Mouse (Mus musculus) lung, postnatal 0 days (tissue): Measurements from ENCODE around the gene Ankrd33. TPM values are rescaled to one million over a fixed set of nuclear protein-coding genes. Genes with fewer than 3 reads are reported as not detected.

Experiments
- ATAC-seq: fragments of 200-750 bp; cut with Nextera tagmentation; 2 replicates; pipeline ENCODE4 v1.8.0; 2017; ENCODE audit warnings: moderate library complexity
- DNase-seq: peaks from one replicate; pipeline ENCODE4 v3.0.0-alpha.2; 2016; ENCODE audit warnings: low spot score
- H3K27ac ChIP-seq: fragments of 300-500 bp; sonication (generic); 2 replicates; pipeline ENCODE4 v1.5.1; 2014; ENCODE audit warnings: antibody characterized with exemption, mild to moderate bottlenecking, low read length, mixed read lengths
- H3K27me3 ChIP-seq: fragments of 300-500 bp; sonication (generic); replicated peaks from 2 replicates; pipeline ENCODE4 v1.6.1; 2014; ENCODE audit warnings: low read length, mixed read lengths; ENCODE audit not compliant: insufficient read depth
- H3K36me3 ChIP-seq: fragments of 300-500 bp; sonication (generic); 2 replicates; pipeline ENCODE4 v1.6.1; 2014; ENCODE audit warnings: low read length, mixed read lengths; ENCODE audit not compliant: insufficient read depth
- H3K4me1 ChIP-seq: fragments of 300-500 bp; sonication (generic); 2 replicates; pipeline ENCODE4 v1.6.1; 2014; ENCODE audit warnings: antibody characterized with exemption, low read depth, low read length, mixed read lengths; ENCODE audit not compliant: insufficient read depth
- H3K4me2 ChIP-seq: fragments of 300-500 bp; sonication (generic); replicated peaks from 2 replicates; pipeline ENCODE4 v1.6.1; 2014; ENCODE audit warnings: low read depth, mild to moderate bottlenecking, low read length, moderate library complexity, mixed read lengths
- H3K4me3 ChIP-seq: fragments of 300-500 bp; sonication (generic); 2 replicates; pipeline ENCODE4 v1.5.1; 2014; ENCODE audit warnings: low read depth, low read length
- H3K9ac ChIP-seq: fragments of 300-500 bp; sonication (generic); replicated peaks from 2 replicates; pipeline ENCODE4 v1.6.1; 2014; ENCODE audit warnings: low read depth, mild to moderate bottlenecking
- H3K9me3 ChIP-seq: fragments of 300-500 bp; sonication (generic); 2 replicates; pipeline ENCODE4 v1.6.1; 2016; ENCODE audit warnings: low read length, mixed read lengths
- CTCF ChIP-seq: IDR thresholded peaks from 2 replicates; pipeline ENCODE4 v1.5.1; 2016; ENCODE audit warnings: antibody characterized with exemption, mild to moderate bottlenecking
- EP300 ChIP-seq: IDR thresholded peaks from 2 replicates; pipeline ENCODE4 v1.6.1; 2016; ENCODE audit warnings: antibody characterized with exemption, mild to moderate bottlenecking, control low read depth
- WGBS: fragments of 180-500 bp; shearing (Covaris S2); extraction: QIAGEN DNeasy Blood & Tissue Kit; methylation state at CpG from one replicate; pipeline ENCODE4 v1.1.7; 2014; 5-methylcytosine and 5-hydroxymethylcytosine counted together
- polyA plus RNA-seq: library from polyadenylated mRNA; unstranded; fragments of >200 nt; fragmentation: Nextera tagmentation; extraction: Ambion mirVana; gene quantifications from 2 replicates; pipeline ENCODE4 v1.2.1, GENCODE M21; 2015

Ankrd33 gene
- polyA plus RNA-seq, 1 experiment from 2014 or later, result not detected

- Histone ChIP-seq H3K27ac (no peak overlapping the region), H3K4me3 (no peak overlapping the region), H3K4me2 (no peak overlapping the region), H3K4me1 (peaks cover 6% of the 10 kb centered on the region; the same call in 1 of the 2 replicates), H3K36me3 (no peaks in the 10 kb centered on the region), H3K9ac (no peak overlapping the region), H3K27me3 (no peaks in the 10 kb centered on the region; the same call in 1 of the 2 replicates), H3K9me3 (no peaks in the 10 kb centered on the region)
- ATAC-seq (no peak), DNase-seq (no peak)
- 46% methylated on average over 3 of the region's 3 CpGs for WGBS
- no peak for TF ChIP-seq CTCF
Measured at GRCm38 (mm10) chr15:101100996-101101395, 14.6 kb upstream of the Ankrd33 start.

GRCm38 (mm10) chr15:101103605-101104304 lies 11.8 kb upstream of the Ankrd33 start:
- WGBS, result 79% methylated on average over 9 of the region's 9 CpGs
- no peaks in the 10 kb centered on the region; the same call in 1 of the 2 replicates for H3K27me3 ChIP-seq
- H3K9ac ChIP-seq, result no peak overlapping the region
- no peaks in the 10 kb centered on the region; the same call in 1 of the 2 replicates for H3K4me1 ChIP-seq
- TF ChIP-seq EP300, result no peak
- TF ChIP-seq CTCF, result no peak
- H3K4me2 ChIP-seq, result no peak overlapping the region
- H3K9me3 ChIP-seq, result no peaks in the 10 kb centered on the region
- no peak for DNase-seq
- no peak for ATAC-seq
- no peak overlapping the region for H3K27ac ChIP-seq
- no peak overlapping the region for H3K4me3 ChIP-seq
- H3K36me3 ChIP-seq, result no peaks in the 10 kb centered on the region

- no peaks in the 10 kb centered on the region; the same call in 1 of the 2 replicates for H3K4me1 ChIP-seq
- 11% methylated on average over 12 of the region's 12 CpGs for WGBS
- H3K27me3 ChIP-seq, result no peaks in the 10 kb centered on the region
- H3K4me3 ChIP-seq, result no peak overlapping the region
- no peak overlapping the region for H3K27ac ChIP-seq
- H3K4me2 ChIP-seq, result peak overlapping the region; percentile 34; the same call in 1 of the 2 replicates
- no peak overlapping the region for H3K9ac ChIP-seq
- TF ChIP-seq EP300 (no peak), CTCF (peak; percentile 96)
- ATAC-seq (peak; percentile 83), DNase-seq (peak; percentile 78)
- H3K9me3 ChIP-seq, result no peaks in the 10 kb centered on the region
- no peaks in the 10 kb centered on the region for H3K36me3 ChIP-seq
Measured at GRCm38 (mm10) chr15:101105496-101105994, 10.0 kb upstream of the Ankrd33 start.

- H3K9ac ChIP-seq, result no peak overlapping the region
- no peaks in the 10 kb centered on the region for H3K9me3 ChIP-seq
- WGBS, result 87% methylated on average over 10 of the region's 10 CpGs
- no peaks in the 10 kb centered on the region; the same call in 1 of the 2 replicates for H3K4me1 ChIP-seq
- TF ChIP-seq EP300, result no peak
- TF ChIP-seq CTCF, result no peak
- ATAC-seq (no peak), DNase-seq (no peak)
- H3K4me2 ChIP-seq, result 0 out of 2 replicates have a peak overlapping the region, but pooled peaks have one; percentile 34
- no peak overlapping the region for H3K4me3 ChIP-seq
- no peaks in the 10 kb centered on the region for H3K27me3 ChIP-seq
- no peaks in the 10 kb centered on the region for H3K36me3 ChIP-seq
- no peak overlapping the region for H3K27ac ChIP-seq
Measured at GRCm38 (mm10) chr15:101106011-101106410, 9.5 kb upstream of the Ankrd33 start.

- no peak for ATAC-seq
- no peaks in the 10 kb centered on the region for H3K27me3 ChIP-seq
- no peak overlapping the region for H3K4me3 ChIP-seq
- WGBS, result 85% methylated on average over 5 of the region's 5 CpGs
- no peak overlapping the region for H3K27ac ChIP-seq
- no peaks in the 10 kb centered on the region for H3K36me3 ChIP-seq
- H3K4me1 ChIP-seq, result no peaks in the 10 kb centered on the region; the same call in 1 of the 2 replicates
- no peak; the same call in 1 of the 2 replicates for TF ChIP-seq CTCF
- TF ChIP-seq EP300, result no peak
- no peaks in the 10 kb centered on the region for H3K9me3 ChIP-seq
- no peak overlapping the region for H3K4me2 ChIP-seq
- H3K9ac ChIP-seq, result no peak overlapping the region
- no peak for DNase-seq
Measured at GRCm38 (mm10) chr15:101107906-101108671, 7.5 kb upstream of the Ankrd33 start.

- DNase-seq (peak; percentile 94), ATAC-seq (peak; percentile 93)
- H3K9ac ChIP-seq, result no peak overlapping the region
- WGBS, result 14% methylated on average over 8 of the region's 8 CpGs
- H3K36me3 ChIP-seq, result no peaks in the 10 kb centered on the region
- H3K4me1 ChIP-seq, result no peaks in the 10 kb centered on the region
- no peak overlapping the region for H3K4me3 ChIP-seq
- TF ChIP-seq EP300 (peak; percentile 66; the same call in 1 of the 2 replicates), CTCF (peak; percentile 44)
- no peaks in the 10 kb centered on the region for H3K27me3 ChIP-seq
- H3K27ac ChIP-seq, result peak overlapping the region; percentile 39
- no peaks in the 10 kb centered on the region for H3K9me3 ChIP-seq
- H3K4me2 ChIP-seq, result 0 out of 2 replicates have a peak overlapping the region, but pooled peaks have one; percentile 3
Measured at GRCm38 (mm10) chr15:101113176-101113575, 2.4 kb upstream of the Ankrd33 start.
